Mouse (Mus musculus) gastrocnemius, postnatal 4 days (tissue): ENCODE measurements around the gene Cldn15. TPM values are rescaled to one million over a fixed set of nuclear protein-coding genes. Genes with fewer than 3 reads are reported as not detected.
"Not testable (repeated sequence)": the region's sequence is repeated elsewhere in the genome, so short reads cannot be mapped to it uniquely, and the experiment has no call there.

ENCODE experiments used
- DNase-seq, 2 experiments: peaks; one replicate each; pipeline ENCODE4 v3.0.0; 2021 to 2022; ENCODE audit warnings: low spot score in 2 of 2, mixed read lengths in 2 of 2
- long read RNA-seq, 2 experiments: library from polyadenylated mRNA; stranded (forward); transcript quantifications; one replicate each; pipeline ENCODE4 v2.0.0; 2021
- total RNA-seq, 2 experiments: library from RNA; stranded (reverse); gene quantifications; 2 replicates each; pipeline ENCODE4 v1.2.3; 2021

Cldn15 gene
- 1 to 10 TPM; 4.7 to 4.9 TPM for total RNA-seq
- long read RNA-seq, experiment 1, partial matches to known transcripts, result 0 of 3 reads
- long read RNA-seq, experiment 1, other reads (novel, unspliced or antisense), result 1 of 3 reads
- long read RNA-seq, experiment 2, transcript Cldn15-201 (5 exons, 1,850 nt), result major isoform, 5 of 6 reads
- long read RNA-seq, experiment 2, partial matches to known transcripts, result 1 of 6 reads
- long read RNA-seq, experiment 2, other reads (novel, unspliced or antisense), result 0 of 6 reads

DNA sequence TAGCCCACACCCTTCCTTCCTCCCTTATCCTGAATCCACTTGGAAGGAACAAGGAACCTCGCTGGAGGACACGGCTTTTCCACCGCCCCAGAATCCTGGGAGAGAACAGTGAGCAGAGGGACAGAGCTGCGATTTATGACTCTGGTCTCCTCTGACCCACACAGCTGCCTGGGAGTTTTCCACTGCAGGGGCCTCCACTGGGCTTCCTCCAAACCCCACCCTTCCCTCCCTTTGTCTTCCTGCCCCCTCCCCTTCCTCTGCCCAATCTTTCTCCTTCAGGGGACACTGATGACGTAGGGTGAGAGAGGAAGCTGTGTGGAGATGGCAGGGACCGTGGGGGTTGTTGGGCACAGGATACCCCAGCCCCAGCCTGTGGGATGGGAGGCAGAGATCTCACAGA, at the start of gene Cldn15:
Gene Cldn15, plus strand, starts transcription at position 286 of the 400 bp plus-strand sequence.
- peak in 1 of 2 experiments; percentile 24 for DNase-seq

DNA sequence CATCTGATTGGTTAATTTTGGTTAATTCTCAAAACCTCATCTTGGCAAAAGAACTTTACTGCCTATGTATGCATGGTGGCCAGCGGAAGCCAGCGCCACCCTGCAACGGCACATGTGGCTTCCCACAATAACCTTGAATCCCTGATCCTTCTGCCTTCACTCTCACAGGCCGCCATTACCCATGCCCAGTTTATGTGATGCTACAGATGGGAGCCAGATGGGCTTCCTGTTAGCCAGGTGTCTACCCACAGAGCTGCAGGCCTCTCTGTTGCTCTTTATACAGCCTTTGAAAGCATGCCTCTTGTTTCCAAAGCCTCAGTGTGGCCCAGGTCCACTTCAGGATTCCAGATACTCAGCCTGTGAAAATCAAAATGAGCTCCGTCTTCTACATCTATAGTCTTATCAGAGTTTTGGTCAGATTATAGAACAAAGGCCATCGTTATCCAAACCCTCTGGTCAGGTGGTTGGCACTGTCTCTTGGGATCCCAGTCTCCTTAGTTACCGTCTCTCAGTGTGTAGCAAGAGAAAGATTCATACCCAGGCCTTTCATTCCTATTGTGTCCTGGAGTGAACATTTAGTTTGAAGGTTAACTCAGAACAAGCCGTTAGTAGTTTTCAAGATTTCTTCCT, 48.7 kb upstream of the Cldn15 start:
- DNase-seq, result no peak

DNA sequence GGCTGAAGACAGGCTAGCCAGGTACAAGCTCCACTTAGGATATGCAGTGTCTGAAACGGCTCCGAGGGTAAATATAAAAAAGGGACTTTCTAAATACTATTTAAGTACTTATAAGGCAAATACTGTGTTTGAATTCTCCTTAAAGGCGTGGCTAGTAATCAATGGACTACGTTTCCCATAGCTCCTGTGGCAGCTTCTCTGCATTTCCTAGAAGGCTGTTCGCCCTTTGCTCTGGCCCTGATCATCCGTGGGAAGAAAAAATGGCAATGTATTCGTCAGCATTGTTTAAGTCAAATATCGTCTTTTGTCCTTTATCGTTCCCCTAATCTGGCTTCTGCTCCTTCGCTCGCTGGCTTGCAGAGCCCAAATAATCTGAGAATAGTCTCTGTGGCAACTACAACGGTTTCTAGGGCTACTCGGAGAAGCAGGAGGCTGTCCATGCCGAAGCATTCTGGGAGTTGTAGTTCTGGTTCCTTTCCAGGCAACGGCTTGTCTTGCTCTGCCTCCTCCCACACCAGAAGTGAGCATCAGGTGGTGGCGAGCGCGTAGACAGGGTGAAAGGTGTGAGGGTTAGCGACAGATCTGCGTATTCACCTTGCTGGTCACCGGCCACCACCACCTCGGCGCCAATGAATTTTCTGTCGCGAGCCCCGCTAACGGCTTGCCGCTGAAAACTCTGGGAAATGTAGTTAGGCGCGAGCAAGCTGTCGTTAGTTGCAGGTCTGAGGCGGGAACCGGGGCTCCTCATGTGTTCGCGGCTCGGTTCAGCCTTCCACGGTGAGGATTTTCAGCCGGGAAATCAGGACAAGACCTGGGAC, 47.6 kb upstream of the Cldn15 start:
- DNase-seq, result peak in 1 of 2 experiments; percentile 63

DNA sequence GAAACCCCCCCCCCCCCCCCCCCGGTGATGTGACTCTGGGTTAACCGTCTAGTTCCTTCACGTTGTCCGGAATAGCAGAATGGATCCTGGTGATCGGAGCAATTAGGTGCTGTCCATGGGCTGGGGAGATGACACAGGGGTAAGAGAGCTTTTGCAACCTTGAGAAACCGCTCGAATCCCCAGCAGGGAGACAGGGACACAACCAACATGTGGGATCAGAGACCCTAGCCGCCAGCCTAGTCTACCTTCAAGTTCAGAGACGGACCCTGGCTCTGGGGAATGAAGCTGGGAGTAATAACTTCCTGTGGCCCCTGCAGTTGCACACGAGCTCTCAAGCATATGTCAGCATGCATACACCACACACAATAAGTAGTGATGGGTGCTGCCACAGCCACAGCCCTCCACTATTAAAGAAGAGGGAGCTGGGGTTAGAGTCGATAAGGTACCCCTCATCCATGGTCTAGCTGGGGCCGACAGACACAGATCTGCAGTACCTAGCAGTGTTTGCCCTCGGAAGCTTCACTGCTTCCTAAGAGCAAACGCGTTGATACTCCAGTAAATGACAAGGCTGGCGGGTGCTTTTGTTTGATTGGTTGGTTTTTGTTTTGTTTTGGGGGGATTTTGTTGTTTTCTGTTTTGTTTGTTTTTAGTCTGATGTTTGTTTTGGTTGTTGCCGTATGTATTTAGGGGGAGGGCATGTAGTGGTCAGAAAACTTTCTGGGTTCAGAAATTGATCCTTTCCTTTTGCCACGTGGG, 46.7 kb upstream of the Cldn15 start:
- DNase-seq, result no peak

DNA sequence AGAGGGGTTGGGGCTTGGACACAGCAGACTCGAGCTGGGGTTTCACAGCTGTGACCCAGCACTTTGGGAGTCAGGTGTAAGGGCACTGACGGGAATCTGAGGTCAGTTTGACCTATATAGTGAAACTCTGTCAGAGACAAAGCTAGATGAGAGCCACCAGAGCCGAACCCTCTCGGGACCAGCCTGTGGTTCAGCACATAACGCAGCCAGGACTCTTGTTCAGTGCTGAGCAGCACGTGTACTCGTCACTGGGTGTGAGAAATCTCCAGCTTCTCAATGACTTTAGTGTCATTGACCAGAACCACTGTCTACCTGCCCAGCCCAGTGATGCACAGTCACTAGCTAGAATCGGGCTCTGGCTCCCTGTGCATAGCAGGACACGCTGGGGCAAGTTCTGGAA, 43.6 kb upstream of the Cldn15 start:
- DNase-seq, result no peak

DNA sequence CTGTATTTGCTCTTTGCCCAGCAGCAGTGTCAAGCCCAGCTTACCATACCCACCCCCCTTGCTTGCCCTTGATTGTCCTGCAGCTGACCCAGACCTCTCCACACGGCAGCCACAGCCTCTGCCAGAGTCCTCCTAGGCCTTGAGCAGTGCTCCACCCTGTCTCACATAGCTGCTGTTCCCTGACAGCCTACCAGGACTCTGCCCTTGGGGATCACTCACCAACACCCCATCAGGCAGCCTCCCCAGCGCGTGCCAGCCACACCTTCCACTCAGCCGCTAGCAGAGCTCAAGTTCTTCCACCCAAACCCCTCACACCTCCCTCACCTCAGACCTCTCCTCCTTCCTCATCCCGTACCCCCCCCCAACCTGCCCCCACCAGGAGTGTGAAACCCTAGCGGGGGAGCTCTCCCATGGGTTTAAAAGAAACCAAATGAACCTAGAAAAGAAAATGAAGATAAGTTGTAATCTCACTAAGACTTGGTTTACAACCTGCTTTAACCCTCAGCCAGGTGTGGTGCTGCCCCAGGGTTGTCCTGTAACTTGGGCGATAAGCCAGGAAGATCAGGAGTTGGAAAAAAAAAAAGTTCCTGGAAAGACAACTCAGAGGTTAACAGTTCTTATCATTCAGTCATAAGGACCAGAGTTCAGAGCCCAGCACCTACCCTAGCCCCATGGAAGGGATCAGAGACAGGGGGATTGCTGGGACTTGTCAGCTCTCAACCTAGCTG, 42.5 kb upstream of the Cldn15 start:
- no peak for DNase-seq

DNA sequence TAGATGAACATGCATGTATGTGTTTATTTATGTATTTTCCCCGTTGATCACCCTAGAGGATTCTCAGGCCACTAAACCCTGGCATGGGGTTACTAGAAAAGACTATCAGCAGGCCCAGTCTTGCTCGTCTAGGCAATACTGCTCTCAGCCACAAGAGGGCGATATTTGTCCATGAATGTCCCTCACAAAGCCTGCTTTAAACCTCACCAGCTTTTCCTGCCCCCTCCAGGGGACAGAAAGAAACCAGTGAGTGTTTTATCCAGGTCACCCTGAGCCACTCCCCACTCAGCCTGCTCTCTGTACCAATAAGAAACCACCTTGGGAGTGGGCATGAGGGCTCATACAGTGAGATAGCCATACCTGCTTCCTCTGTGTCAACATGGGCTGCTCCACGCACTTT, 37.3 kb upstream of the Cldn15 start:
- DNase-seq, result peak; percentile 68 to 77

DNA sequence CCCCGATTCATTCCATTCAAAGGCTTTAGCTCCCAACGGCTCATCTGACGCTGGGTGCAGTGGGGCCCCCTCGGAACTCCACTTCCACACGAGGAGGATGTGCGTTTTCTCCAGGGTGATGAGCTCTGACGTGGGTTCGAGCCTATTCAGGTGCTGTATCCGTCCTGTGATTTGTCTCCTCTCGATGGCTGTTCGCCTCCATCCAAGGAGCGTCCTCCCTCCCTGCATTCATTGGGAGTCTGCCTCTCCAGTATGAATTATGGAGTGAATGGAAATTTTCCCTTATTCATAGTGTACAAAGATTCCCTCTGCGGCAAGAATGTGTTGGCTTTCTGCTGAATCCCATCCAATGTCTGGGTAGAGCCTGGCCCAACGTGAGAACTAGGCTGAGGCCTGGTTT, 34.5 kb upstream of the Cldn15 start:
- DNase-seq, result no peak

DNA sequence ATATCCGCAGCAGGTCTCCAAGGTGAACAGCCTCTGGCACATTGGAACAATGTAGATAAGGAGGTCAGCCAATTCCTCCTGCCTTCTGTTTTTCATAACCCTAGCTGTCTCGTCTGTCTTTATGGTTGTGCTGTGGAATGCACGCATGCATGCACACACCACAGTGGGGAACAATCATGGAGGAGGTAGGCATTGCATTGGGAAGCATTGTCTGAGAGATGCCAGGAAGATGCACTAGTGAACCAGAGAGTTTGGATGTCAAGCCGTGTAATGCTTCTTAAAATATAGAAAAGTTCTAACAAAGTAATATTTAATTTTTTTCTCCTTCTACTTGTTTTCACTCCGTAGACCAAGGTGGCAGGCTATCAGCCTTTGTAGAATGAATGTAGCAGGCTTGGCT, 33.5 kb upstream of the Cldn15 start:
- DNase-seq, result no peak

DNA sequence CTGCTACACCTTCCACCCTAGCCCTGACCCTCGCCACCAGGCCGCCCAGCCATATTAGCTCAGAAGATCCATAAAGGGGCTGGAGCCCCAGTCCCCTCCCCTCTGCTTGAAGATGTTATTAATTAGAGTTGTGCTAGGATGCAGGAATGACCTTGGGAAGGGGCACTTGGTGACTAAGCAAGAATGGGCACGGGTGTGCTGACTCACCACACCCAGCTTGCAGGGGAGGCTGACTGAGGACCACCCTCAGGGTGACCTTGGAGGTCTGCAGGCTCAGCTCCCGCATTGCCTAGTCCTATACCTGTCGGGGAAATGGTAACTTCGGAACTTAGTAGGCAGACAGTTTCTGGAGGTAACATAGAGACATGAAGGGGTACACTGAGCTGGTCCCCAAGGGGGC, 32.5 kb upstream of the Cldn15 start:
- no peak for DNase-seq

DNA sequence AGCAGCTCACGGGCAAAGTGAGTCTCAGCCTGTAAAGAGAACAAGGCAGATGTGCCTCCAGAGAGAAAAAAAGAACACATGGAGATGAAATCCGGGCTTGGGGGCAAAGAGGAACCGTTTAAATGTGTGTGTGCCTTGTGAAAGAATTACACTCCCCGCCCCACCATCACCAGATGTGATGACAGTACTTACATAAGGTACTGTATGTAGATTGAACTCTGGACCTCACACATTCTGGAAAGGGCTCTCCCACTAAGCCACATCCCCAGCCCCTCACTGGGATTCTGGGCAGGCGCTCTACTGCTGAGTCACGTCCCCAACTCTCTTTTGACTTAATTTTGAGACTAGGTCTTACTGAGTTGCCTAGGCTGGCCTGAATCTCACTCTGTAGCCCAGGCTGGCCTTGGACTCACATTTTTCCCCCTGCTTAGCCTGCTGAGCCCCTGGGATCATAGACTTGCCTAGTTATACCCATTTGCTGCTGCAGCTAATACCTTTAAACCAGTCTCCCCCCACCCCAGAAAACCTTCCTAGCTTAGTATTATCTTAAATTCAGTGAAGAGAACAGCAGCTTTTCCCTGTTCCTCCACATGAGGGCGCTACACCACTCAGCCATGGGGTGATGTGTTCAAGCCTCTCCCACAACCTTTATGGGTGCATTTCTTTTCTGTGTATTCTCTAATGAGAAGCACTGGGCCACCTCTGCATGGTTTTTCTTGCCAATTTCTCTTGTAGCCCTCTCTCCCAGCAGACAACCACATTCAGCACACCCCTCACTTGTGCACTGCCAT, 30.3 kb upstream of the Cldn15 start:
- no peak for DNase-seq

DNA sequence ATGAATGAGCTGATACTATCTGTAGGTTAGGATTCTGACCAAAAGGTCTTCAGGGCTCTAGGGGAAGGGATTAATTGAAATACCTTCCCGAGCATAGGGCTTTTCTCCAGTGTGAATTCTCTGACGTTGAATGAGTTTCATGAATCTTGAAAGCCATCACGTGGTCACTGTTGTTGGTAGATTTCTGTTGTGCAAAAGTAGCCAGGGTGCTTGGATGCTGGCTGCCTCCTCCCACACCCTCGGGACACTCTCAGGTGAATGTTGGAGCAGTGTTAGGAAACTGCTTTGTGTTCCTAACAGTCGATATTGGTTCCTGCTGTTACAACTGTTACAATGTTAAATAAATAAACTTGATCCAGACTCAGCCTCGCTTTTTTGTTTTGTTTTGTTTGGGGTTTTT, 29.7 kb upstream of the Cldn15 start:
- DNase-seq, result no peak

DNA sequence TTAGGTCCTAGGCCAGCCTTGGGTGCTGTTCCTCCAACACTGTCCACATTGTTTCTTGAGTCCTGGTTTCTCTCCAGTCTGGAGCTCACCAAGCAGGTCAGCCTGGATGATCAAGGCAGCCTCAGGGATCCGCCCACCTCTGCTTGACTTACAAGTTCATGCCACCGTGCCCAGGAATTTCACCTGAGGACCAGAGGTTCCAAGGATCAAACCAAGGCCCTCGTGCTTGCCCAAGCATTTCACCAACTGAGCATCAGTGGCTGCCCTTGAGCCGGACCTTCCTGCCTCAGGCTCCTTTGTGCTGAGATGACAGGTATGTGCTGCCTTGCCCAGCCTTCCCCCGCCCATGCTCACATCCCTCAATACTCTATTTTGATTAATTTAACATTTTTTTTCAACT, 28.8 kb upstream of the Cldn15 start:
- no peak for DNase-seq

DNA sequence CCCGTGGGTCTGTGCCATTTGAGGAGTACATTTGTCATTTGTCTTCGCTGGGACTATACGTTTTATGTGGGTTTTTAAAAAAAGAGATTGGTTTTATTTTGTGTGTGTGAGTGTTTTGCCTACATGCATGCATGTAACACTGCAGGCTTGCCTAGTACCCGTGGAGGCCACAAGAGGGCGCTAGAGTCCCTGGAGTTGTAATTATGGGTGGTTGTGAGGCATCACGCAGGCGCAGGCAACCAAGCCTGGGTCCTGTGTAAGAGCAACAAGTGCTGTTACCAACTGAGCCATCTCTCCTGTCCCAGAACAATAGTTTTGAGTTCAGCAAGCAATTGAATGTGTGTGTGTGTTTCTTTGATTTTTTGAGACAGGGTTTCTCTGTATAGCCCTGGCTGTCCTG, 27.1 kb upstream of the Cldn15 start:
- DNase-seq, result no peak

DNA sequence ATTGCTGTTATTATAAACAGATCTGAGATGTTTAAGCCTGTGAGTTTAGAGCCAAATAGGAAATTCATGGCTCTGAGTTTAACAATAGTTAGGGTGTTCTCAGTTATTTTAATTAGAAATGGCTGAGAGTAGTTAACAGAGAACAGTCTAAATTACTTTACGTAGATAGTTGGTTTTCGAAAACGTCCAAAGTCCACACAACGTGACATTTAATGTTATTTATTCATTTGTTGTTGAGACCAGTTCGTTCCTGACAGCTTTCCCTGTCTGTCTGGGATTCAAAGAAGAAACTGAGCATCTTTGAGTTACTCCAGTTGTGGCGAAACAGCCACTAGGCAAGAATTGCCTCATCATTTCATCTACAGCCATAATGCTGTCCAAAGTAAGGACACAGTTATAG, 26.4 kb upstream of the Cldn15 start:
- not testable (repeated sequence) for DNase-seq

DNA sequence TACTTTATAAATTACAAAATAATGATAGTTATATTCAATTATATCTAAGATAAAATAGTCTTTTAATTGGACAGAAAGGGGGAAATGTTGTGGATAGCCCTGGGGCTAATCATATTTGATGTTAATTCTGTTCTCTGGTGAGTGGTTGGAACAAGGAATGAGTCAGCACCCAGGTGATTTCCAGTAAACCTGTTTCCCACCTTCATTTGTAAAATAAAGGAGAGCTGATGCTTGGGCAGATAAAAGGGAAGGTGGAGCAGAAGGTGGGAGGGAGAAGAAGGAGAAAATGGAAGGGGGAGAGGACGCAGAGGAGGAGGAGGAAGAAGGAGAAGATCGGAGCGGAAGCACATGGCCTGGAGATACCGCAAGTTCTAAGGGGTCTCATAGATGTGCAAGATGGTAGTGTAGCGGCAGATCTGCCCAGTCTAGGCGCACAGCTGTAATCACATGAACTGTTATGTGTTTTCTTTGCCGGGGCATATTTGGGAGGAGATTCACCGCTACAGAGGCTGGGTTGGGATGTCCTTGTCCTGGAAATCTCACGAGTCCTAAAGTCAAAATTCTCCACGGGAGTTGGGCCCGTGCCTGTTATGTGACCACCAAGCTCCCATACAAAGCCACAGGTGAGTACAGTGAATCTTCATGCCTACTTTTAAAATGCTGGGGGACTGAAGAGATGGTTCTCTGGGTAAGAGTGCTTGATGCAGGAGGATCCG, 25.4 kb upstream of the Cldn15 start:
- DNase-seq, result no peak

DNA sequence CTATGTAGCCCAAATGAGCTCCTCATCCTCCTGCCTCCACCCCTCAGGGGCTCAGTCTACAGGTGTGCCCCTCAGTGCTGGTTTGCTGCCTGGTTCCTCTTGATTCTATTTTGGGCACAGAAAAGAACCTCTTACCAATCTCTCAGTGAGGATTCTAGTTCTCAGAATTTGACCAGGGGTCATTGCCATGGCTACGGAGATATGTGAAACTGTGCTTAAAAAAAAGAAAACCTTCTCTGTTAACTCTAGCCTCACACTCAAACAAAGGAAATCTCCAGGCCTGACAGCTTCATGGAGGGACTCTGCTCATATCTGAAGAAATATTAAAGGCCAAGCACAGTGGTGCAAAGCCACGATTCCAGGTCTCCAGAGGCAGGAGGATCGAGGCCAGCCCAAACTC, 23.6 kb upstream of the Cldn15 start:
- DNase-seq, result no peak

DNA sequence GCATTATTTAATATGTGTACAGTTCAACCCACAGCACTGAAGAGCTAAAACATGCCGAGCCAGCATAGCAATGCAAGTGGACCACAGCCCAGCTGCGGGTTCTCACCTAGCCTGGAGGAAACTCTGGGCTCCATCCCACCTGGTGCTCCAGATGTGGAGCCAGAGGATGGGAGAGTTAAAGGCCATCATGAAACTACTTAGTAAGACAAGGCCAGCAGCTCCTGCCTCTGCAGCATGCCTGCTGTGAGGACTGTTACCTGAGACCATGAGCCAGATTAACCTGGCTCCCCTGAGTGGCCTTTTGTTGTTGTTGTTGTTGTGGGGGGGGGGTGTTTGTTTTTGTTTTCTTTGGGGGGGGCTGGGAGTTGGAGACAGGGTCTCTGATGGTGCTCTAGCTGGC, 23.0 kb upstream of the Cldn15 start:
- DNase-seq, result no peak

DNA sequence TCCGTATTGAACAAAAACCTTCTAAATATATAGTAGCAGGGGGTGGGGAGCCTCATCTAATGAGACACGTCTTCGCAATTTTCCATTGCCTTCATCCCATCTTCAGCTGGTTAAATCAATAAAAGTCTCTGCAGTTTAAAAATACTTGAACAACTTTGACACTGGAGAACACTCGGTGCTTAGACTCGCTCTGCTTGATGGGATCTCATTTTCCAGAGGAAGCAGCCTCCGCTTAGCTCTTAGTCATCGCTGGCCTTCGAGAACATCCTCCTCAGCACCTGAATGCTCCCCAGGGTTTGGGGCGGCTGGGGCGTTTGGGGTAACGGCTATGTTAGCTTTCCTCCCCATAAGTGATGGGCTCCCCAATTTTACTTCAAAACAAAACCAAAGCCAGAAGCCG, 21.3 kb upstream of the Cldn15 start:
- no peak for DNase-seq

DNA sequence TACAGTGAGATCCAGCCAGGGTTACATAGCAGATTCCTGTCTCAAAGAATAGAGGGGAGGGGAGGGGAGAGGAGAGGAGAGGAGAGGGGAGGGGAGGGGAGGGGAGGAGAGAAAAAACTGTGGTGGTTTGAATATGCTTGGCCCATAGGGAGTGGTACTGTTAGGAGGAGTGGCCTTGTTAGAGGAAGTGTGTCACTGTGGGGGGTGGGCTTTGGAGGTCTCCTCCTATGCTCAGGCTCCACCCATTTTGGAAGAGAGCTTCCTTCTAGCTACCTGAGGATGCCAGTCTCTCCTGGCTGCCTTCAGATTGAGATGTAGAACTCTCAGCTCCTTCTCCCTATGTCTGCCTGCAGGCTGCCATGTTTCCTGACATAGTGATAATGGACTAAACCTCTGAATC, 18.5 kb upstream of the Cldn15 start:
- no peak for DNase-seq
